Mouse (Mus musculus) limb, embryonic 10.5 days (tissue): ENCODE results near the gene Kctd20. TPM values are rescaled to one million over a fixed set of nuclear protein-coding genes. Genes with fewer than 3 reads are reported as not detected.
A peak's percentile ranks its signal among the peaks of the same experiment; 100 is the strongest.

Experiments
- DNase-seq: peaks from one replicate; pipeline ENCODE4 v3.0.0-alpha.2; 2017; ENCODE audit warnings: low spot score
- H3K27ac ChIP-seq: fragments of 300-500 bp; sonication (generic); 2 replicates; pipeline ENCODE4 v1.5.1; 2016; ENCODE audit warnings: mild to moderate bottlenecking
- H3K27me3 ChIP-seq: fragments of 300-500 bp; sonication (generic); 2 replicates; pipeline ENCODE4 v1.6.1; 2016; ENCODE audit warnings: low read depth, mild to moderate bottlenecking; ENCODE audit not compliant: poor library complexity, severe bottlenecking
- H3K36me3 ChIP-seq: fragments of 300-500 bp; sonication (generic); 2 replicates; pipeline ENCODE4 v1.6.1; 2016; ENCODE audit warnings: mild to moderate bottlenecking, moderate library complexity
- H3K4me1 ChIP-seq: fragments of 300-500 bp; sonication (generic); 2 replicates; pipeline ENCODE4 v1.6.1; 2016
- H3K4me3 ChIP-seq: fragments of 300-500 bp; sonication (generic); 2 replicates; pipeline ENCODE4 v1.5.1; 2016; ENCODE audit warnings: mild to moderate bottlenecking, moderate library complexity
- H3K9me3 ChIP-seq: fragments of 300-500 bp; sonication (generic); replicated peaks from 2 replicates; pipeline ENCODE4 v1.6.1; 2016; ENCODE audit warnings: mild to moderate bottlenecking
- WGBS: fragments of 180-500 bp; shearing (Covaris S2); methylation state at CpG from one replicate; pipeline ENCODE4 v1.1.7; 2016; 5-methylcytosine and 5-hydroxymethylcytosine counted together
- polyA plus RNA-seq: library from polyadenylated mRNA; unstranded; fragments of >200 nt; fragmentation: Nextera tagmentation; extraction: Ambion mirVana; gene quantifications from 2 replicates; pipeline ENCODE4 v1.2.1, GENCODE M21; 2016

Gene Kctd20
- polyA plus RNA-seq, 1 experiment from 2014 or later = 129 TPM

GRCm38 (mm10) chr17:28924957-28925595 is 26.7 kb upstream of the Kctd20 start:
- WGBS = 90% methylated on average over 8 of the region's 8 CpGs
- peaks cover 1% of the 10 kb centered on the region for H3K4me1 ChIP-seq
- no peak overlapping the region for H3K27ac ChIP-seq
- DNase-seq = no peak
- H3K9me3 ChIP-seq = no peaks in the 10 kb centered on the region
- no peaks in the 10 kb centered on the region for H3K27me3 ChIP-seq
- H3K36me3 ChIP-seq = no peaks in the 10 kb centered on the region
- H3K4me3 ChIP-seq = no peak overlapping the region

- Histone ChIP-seq H3K27me3 (no peaks in the 10 kb centered on the region), H3K4me1 (peaks cover 10% of the 10 kb centered on the region), H3K36me3 (no peaks in the 10 kb centered on the region), H3K9me3 (no peaks in the 10 kb centered on the region), H3K27ac (peak overlapping the region; percentile 19; the same call in 1 of the 2 replicates), H3K4me3 (no peak overlapping the region)
- 21% methylated on average over 13 of the region's 13 CpGs for WGBS
- DNase-seq = peak; percentile 86
Observed at GRCm38 (mm10) chr17:28926380-28926779, 25.4 kb upstream of the Kctd20 start.

GRCm38 (mm10) chr17:28926866-28927635 is 24.7 kb upstream of the Kctd20 start:
- Histone ChIP-seq H3K27me3 (no peaks in the 10 kb centered on the region), H3K27ac (peak overlapping the region; percentile 25; the same call in 1 of the 2 replicates), H3K36me3 (no peaks in the 10 kb centered on the region), H3K9me3 (no peaks in the 10 kb centered on the region), H3K4me1 (peaks cover 10% of the 10 kb centered on the region), H3K4me3 (no peak overlapping the region)
- peak; percentile 58 for DNase-seq
- 52% methylated on average over 15 of the region's 15 CpGs for WGBS

- H3K4me1 ChIP-seq = peaks cover 10% of the 10 kb centered on the region
- no peaks in the 10 kb centered on the region for H3K36me3 ChIP-seq
- WGBS = 85% methylated on average over 9 of the region's 9 CpGs
- no peaks in the 10 kb centered on the region for H3K27me3 ChIP-seq
- H3K27ac ChIP-seq = no peak overlapping the region
- H3K9me3 ChIP-seq = no peaks in the 10 kb centered on the region
- H3K4me3 ChIP-seq = no peak overlapping the region
- no peak for DNase-seq
Observed at GRCm38 (mm10) chr17:28928004-28928403, 23.7 kb upstream of the Kctd20 start.

- Histone ChIP-seq H3K9me3 (no peaks in the 10 kb centered on the region), H3K36me3 (no peaks in the 10 kb centered on the region), H3K27me3 (no peaks in the 10 kb centered on the region), H3K4me3 (no peak overlapping the region), H3K27ac (no peak overlapping the region), H3K4me1 (peaks cover 10% of the 10 kb centered on the region)
- WGBS = 93% methylated on average over 4 of the region's 4 CpGs
- DNase-seq = no peak
Observed at GRCm38 (mm10) chr17:28929369-28929768, 22.4 kb upstream of the Kctd20 start.

GRCm38 (mm10) chr17:28930392-28931074 is 21.2 kb upstream of the Kctd20 start:
- H3K27me3 ChIP-seq = no peaks in the 10 kb centered on the region
- peak overlapping the region; percentile 81 for H3K27ac ChIP-seq
- peak; percentile 56 for DNase-seq
- 40% methylated on average over 14 of the region's 14 CpGs for WGBS
- no peaks in the 10 kb centered on the region for H3K9me3 ChIP-seq
- 0 out of 2 replicates have a peak overlapping the region, but pooled peaks have one; percentile 4 for H3K4me3 ChIP-seq
- H3K4me1 ChIP-seq = peaks cover 10% of the 10 kb centered on the region
- H3K36me3 ChIP-seq = no peaks in the 10 kb centered on the region

GRCm38 (mm10) chr17:28931436-28932211 is 20.1 kb upstream of the Kctd20 start:
- Histone ChIP-seq H3K27ac (peak overlapping the region; percentile 81; the same call in 1 of the 2 replicates), H3K9me3 (no peaks in the 10 kb centered on the region), H3K4me1 (peaks cover 10% of the 10 kb centered on the region), H3K36me3 (no peaks in the 10 kb centered on the region), H3K27me3 (no peaks in the 10 kb centered on the region), H3K4me3 (no peak overlapping the region)
- 92% methylated on average over 18 of the region's 18 CpGs for WGBS
- no peak for DNase-seq

- Histone ChIP-seq H3K36me3 (no peaks in the 10 kb centered on the region), H3K4me1 (peaks cover 10% of the 10 kb centered on the region), H3K27ac (no peak overlapping the region), H3K9me3 (no peaks in the 10 kb centered on the region), H3K27me3 (no peaks in the 10 kb centered on the region), H3K4me3 (no peak overlapping the region)
- WGBS = 94% methylated on average over 4 of the region's 4 CpGs
- DNase-seq = no peak
Observed at GRCm38 (mm10) chr17:28932274-28932673, 19.5 kb upstream of the Kctd20 start.

- H3K36me3 ChIP-seq = no peaks in the 10 kb centered on the region
- DNase-seq = no peak
- 78% methylated on average over 19 of the region's 19 CpGs for WGBS
- H3K27me3 ChIP-seq = no peaks in the 10 kb centered on the region
- no peak overlapping the region for H3K4me3 ChIP-seq
- H3K27ac ChIP-seq = no peak overlapping the region
- no peaks in the 10 kb centered on the region for H3K9me3 ChIP-seq
- H3K4me1 ChIP-seq = peaks cover 10% of the 10 kb centered on the region
Observed at GRCm38 (mm10) chr17:28934120-28934916, 17.4 kb upstream of the Kctd20 start.

- Histone ChIP-seq H3K36me3 (no peaks in the 10 kb centered on the region), H3K4me1 (no peaks in the 10 kb centered on the region), H3K4me3 (no peak overlapping the region), H3K9me3 (no peaks in the 10 kb centered on the region), H3K27ac (no peak overlapping the region), H3K27me3 (no peaks in the 10 kb centered on the region)
- 89% methylated on average over 7 of the region's 7 CpGs for WGBS
- no peak for DNase-seq
Observed at GRCm38 (mm10) chr17:28936133-28936532, 15.6 kb upstream of the Kctd20 start.

- H3K27me3 ChIP-seq = no peaks in the 10 kb centered on the region
- no peak overlapping the region for H3K4me3 ChIP-seq
- H3K27ac ChIP-seq = no peak overlapping the region
- no peaks in the 10 kb centered on the region for H3K36me3 ChIP-seq
- H3K4me1 ChIP-seq = no peaks in the 10 kb centered on the region
- peak; percentile 46 for DNase-seq
- H3K9me3 ChIP-seq = no peaks in the 10 kb centered on the region
- WGBS = 89% methylated on average over 10 of the region's 10 CpGs
Observed at GRCm38 (mm10) chr17:28936622-28937345, 15.0 kb upstream of the Kctd20 start.
